Mouse (Mus musculus): ENCODE data around the gene Tox3.

Tox3 gene

GRCm38 (mm10) chr8:90243957-90244356, 104.2 kb downstream of the Tox3 start:
- no peak for DNase-seq (ENCODE audit: low spot score)

GRCm38 (mm10) chr8:90242351-90242750, 105.8 kb downstream of the Tox3 start:
- DNase-seq (ENCODE audit: low spot score): no peak

DNA sequence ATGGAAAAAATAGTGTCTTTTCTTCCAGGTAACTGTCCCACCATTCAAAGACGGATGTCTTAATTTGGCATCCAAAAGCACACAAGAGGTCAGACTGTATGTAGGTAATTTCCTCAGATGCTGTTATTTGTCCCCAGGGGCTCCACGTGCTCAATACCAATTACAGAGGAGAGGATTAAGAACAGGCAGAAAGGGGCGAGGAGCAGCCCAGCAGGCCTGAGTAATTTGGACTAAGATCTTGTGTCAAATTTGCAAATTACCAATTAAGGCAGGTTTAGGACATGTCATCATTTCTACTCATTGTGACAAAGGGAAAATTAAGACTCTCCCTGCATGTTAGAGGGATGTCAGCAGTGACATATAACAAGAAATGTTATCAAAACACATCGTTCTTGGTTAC, 106.7 kb downstream of the Tox3 start:
- no peak for DNase-seq (ENCODE audit: low spot score)

- DNase-seq (ENCODE audit: low spot score): no peak
Observed at GRCm38 (mm10) chr8:90232501-90232900, 115.6 kb downstream of the Tox3 start.

- no peak for DNase-seq (ENCODE audit: low spot score)
Observed at GRCm38 (mm10) chr8:90224172-90224571, 124.0 kb downstream of the Tox3 start.

- DNase-seq (ENCODE audit: low spot score): no peak
Observed at GRCm38 (mm10) chr8:90209105-90210037, 138.8 kb downstream of the Tox3 start.
